Comparison of ENCODE assay signal across 22 mouse cellular contexts in genomic region chr16:12206421-12206950, GRCm38 (mm10).
A peak's percentile ranks its signal among the peaks of the same experiment; 100 is the strongest.
DNase-seq lines count a peak whose midpoint lies in the region; ATAC-seq and TF ChIP-seq lines count a peak whose summit lies in the region.
"Had no signal": no experiment of that assay in that cellular context is flagged by ENCODE, and none has a peak within 500 bp of the region (broad histone marks: within the 10 kb centered on the region; RNA-seq: fewer than 3 reads in every experiment).

No protein-coding gene starts in this region.

- peaks cover 19% of the 10 kb centered on the region for H3K4me1 ChIP-seq in bone marrow macrophage, adult 2 months (ENCODE audit: control insufficient read depth, insufficient read depth, low read length)
- H3K4me1 ChIP-seq in hindbrain, embryonic 11.5 days (replicated peaks; ENCODE audit: control insufficient read depth, insufficient read depth, low read length) = no peaks in the 10 kb centered on the region

- H3K27me3 ChIP-seq in hindbrain, embryonic 11.5 days (ENCODE audit: control insufficient read depth, insufficient read depth, low read length) = no peaks in the 10 kb centered on the region

- no peak overlapping the region for H3K9ac ChIP-seq in hindbrain, embryonic 11.5 days (ENCODE audit: low read depth, low read length)

- no peak overlapping the region for H3K4me2 ChIP-seq in hindbrain, embryonic 11.5 days (replicated peaks; ENCODE audit: low read depth, low read length)

- H3K36me3 ChIP-seq in hindbrain, embryonic 11.5 days (ENCODE audit: control insufficient read depth, insufficient read depth, low read length) = no peaks in the 10 kb centered on the region
- H3K36me3 ChIP-seq: G1E had no signal

- TF ChIP-seq POLR2A in bone marrow macrophage, adult 2 months (IDR thresholded peaks at IDR 0.05; ENCODE audit: borderline replicate concordance, low read depth, low read length) = no peak

- H3K4me3 ChIP-seq in bone marrow macrophage, adult 2 months (ENCODE audit: insufficient read depth, low read length) = no peak overlapping the region
- no peak overlapping the region for H3K4me3 ChIP-seq in hindbrain, embryonic 11.5 days (ENCODE audit: low read depth, low read length)

- peak; percentile 95 for DNase-seq in fat pad, adult 2 months (ENCODE audit: extremely low read depth, low read depth, low spot score)
- DNase-seq in gonadal fat pad, adult 2 months (ENCODE audit: low read depth) = peak; percentile 91
- DNase-seq in hindbrain, embryonic 11.5 days (ENCODE audit: low spot score) = no peak
- no peak for DNase-seq in retina, postnatal 1 day
- DNase-seq: adrenal gland, adult 2 months; adrenal gland, adult 8-10 months; adrenal gland, postnatal 10 days; adrenal gland, postnatal 14 days; adrenal gland, postnatal 25 days; adrenal gland, postnatal 36 days; B cell, adult 2 months; cerebellum, adult 11 months; cerebellum, adult 11-12 months; cerebellum, adult 18-20 months; cerebellum, adult 2 months had no signal

- peak overlapping the region; percentile 18 for H3K27ac ChIP-seq in bone marrow macrophage, adult 2 months (ENCODE audit: insufficient read depth, low read depth, low read length)
- no peak overlapping the region for H3K27ac ChIP-seq in hindbrain, embryonic 11.5 days (ENCODE audit: low read depth, low read length)

- ATAC-seq in granulocyte monocyte progenitor cell, adult 5-6 weeks (replicated peaks; ENCODE audit: poor library complexity, severe bottlenecking) = peak; percentile 53
- ATAC-seq in hindbrain, embryonic 11.5 days (ENCODE audit: low FRiP score) = no peak
- ATAC-seq in CD4-positive, CD25-positive, alpha-beta regulatory T cell, adult 4 months = no peak
- no peak for ATAC-seq in inflammation-experienced regulatory T-cells, adult 6 months
- ATAC-seq: activated CD4-positive, CD25-positive, alpha-beta regulatory T cell, adult 4 months; Patski had no signal

- H3K9me3 ChIP-seq in hindbrain, embryonic 11.5 days (ENCODE audit: control insufficient read depth, low read length) = no peaks in the 10 kb centered on the region
- H3K9me3 ChIP-seq: G1E had no signal

- 76% methylated on average over 1 of the region's 1 CpGs for WGBS in hindbrain, embryonic 11.5 days

- no peak for TF ChIP-seq CTCF in bone marrow macrophage, adult 2 months (IDR thresholded peaks at IDR 0.05; ENCODE audit: low read depth, low read length)

Comparison
In these comparisons a context has a peak if more than half of its experiments do, and no peak if none do; other contexts are left out.
1. DNase-seq: peak in fat pad, adult 2 months (single experiment) and gonadal fat pad, adult 2 months (single experiment); none in hindbrain, embryonic 11.5 days (single experiment) and retina, postnatal 1 day (single experiment).